Mouse (Mus musculus): Measurements from ENCODE around the gene Zfp956. TPM values are rescaled to one million over a fixed set of nuclear protein-coding genes. Genes with fewer than 3 reads are reported as not detected.

Gene Zfp956
- total and polyA plus RNA-seq, 2 experiments: 3.2 to 4.7 TPM

- H3K36me3 ChIP-seq (ENCODE audit: control insufficient read depth, insufficient read depth, low read length): no peaks in the 10 kb centered on the region
- 56% methylated on average over 1 of the region's 1 CpGs for WGBS
- TF ChIP-seq CTCF (IDR thresholded peaks at IDR 0.05; ENCODE audit: low read depth, low read length) (no peak), POLR2A (IDR thresholded peaks at IDR 0.05; ENCODE audit: extremely low read depth, insufficient read depth, low read length) (no peak)
- no peak overlapping the region for H3K27ac ChIP-seq (replicated peaks; ENCODE audit: insufficient read depth, low read depth, low read length)
- H3K4me3 ChIP-seq (ENCODE audit: insufficient read depth, low read depth, low read length): no peak overlapping the region
- no peak for DNase-seq (ENCODE audit: extremely low read depth, low read depth, low spot score)
- H3K79me2 ChIP-seq (ENCODE audit: control insufficient read depth, insufficient read depth, low read length): no peaks in the 10 kb centered on the region
- H3K4me1 ChIP-seq (ENCODE audit: control insufficient read depth, insufficient read depth, low read length): no peaks in the 10 kb centered on the region
- H3K9ac ChIP-seq (ENCODE audit: low read depth, low read length): no peak overlapping the region
- H3K27me3 ChIP-seq (ENCODE audit: control insufficient read depth, insufficient read depth, low read length): no peaks in the 10 kb centered on the region
Measured at GRCm38 (mm10) chr6:47911650-47912049, 41.5 kb upstream of the Zfp956 start.

GRCm38 (mm10) chr6:47912991-47913390 lies 40.2 kb upstream of the Zfp956 start:
- Histone ChIP-seq H3K36me3 (ENCODE audit: control insufficient read depth, insufficient read depth, low read length) (no peaks in the 10 kb centered on the region), H3K27ac (replicated peaks; ENCODE audit: insufficient read depth, low read depth, low read length) (no peak overlapping the region), H3K9ac (ENCODE audit: low read depth, low read length) (no peak overlapping the region), H3K4me1 (ENCODE audit: control insufficient read depth, insufficient read depth, low read length) (no peaks in the 10 kb centered on the region), H3K79me2 (ENCODE audit: control insufficient read depth, insufficient read depth, low read length) (no peaks in the 10 kb centered on the region), H3K27me3 (ENCODE audit: control insufficient read depth, insufficient read depth, low read length) (no peaks in the 10 kb centered on the region), H3K4me3 (ENCODE audit: insufficient read depth, low read depth, low read length) (no peak overlapping the region)
- DNase-seq (ENCODE audit: extremely low read depth, low read depth, low spot score): no peak
- WGBS: 60% methylated on average over 3 of the region's 3 CpGs
- no peak for TF ChIP-seq POLR2A (IDR thresholded peaks at IDR 0.05; ENCODE audit: extremely low read depth, insufficient read depth, low read length)
- no peak for TF ChIP-seq CTCF (IDR thresholded peaks at IDR 0.05; ENCODE audit: low read depth, low read length)

- no peak for DNase-seq (ENCODE audit: extremely low read depth, low read depth, low spot score)
- no peak overlapping the region for H3K27ac ChIP-seq (replicated peaks; ENCODE audit: insufficient read depth, low read depth, low read length)
Measured at GRCm38 (mm10) chr6:47917051-47917450, 36.1 kb upstream of the Zfp956 start.

GRCm38 (mm10) chr6:47918768-47919274 lies 34.4 kb upstream of the Zfp956 start:
- DNase-seq (ENCODE audit: extremely low read depth, low read depth, low spot score): no peak
- no peaks in the 10 kb centered on the region for H3K27me3 ChIP-seq (ENCODE audit: control insufficient read depth, insufficient read depth, low read length)
- peaks cover 9% of the 10 kb centered on the region; the same call in 1 of the 2 replicates for H3K79me2 ChIP-seq (ENCODE audit: control insufficient read depth, insufficient read depth, low read length)
- no peaks in the 10 kb centered on the region for H3K36me3 ChIP-seq (ENCODE audit: control insufficient read depth, insufficient read depth, low read length)
- peaks cover 7% of the 10 kb centered on the region for H3K4me1 ChIP-seq (ENCODE audit: control insufficient read depth, insufficient read depth, low read length)
- 94% methylated on average over 3 of the region's 3 CpGs for whole genome bisulfite sequencing
- H3K27ac ChIP-seq (replicated peaks; ENCODE audit: insufficient read depth, low read depth, low read length): no peak overlapping the region
- no peak for TF ChIP-seq POLR2A (IDR thresholded peaks at IDR 0.05; ENCODE audit: extremely low read depth, insufficient read depth, low read length)
- no peak for TF ChIP-seq CTCF (IDR thresholded peaks at IDR 0.05; ENCODE audit: low read depth, low read length)
- no peak overlapping the region for H3K9ac ChIP-seq (ENCODE audit: low read depth, low read length)
- H3K4me3 ChIP-seq (ENCODE audit: insufficient read depth, low read depth, low read length): no peak overlapping the region

More at GRCm38 (mm10) chr6:47917051-47917450, 36.1 kb upstream of the Zfp956 start:
- Histone ChIP-seq H3K4me1 (ENCODE audit: control insufficient read depth, insufficient read depth, low read length) (peaks cover 6% of the 10 kb centered on the region), H3K27me3 (ENCODE audit: control insufficient read depth, insufficient read depth, low read length) (no peaks in the 10 kb centered on the region), H3K4me3 (ENCODE audit: insufficient read depth, low read depth, low read length) (no peak overlapping the region), H3K9ac (ENCODE audit: low read depth, low read length) (no peak overlapping the region), H3K79me2 (ENCODE audit: control insufficient read depth, insufficient read depth, low read length) (peaks cover 6% of the 10 kb centered on the region; the same call in 1 of the 2 replicates), H3K36me3 (ENCODE audit: control insufficient read depth, insufficient read depth, low read length) (no peaks in the 10 kb centered on the region)
- 74% methylated on average over 5 of the region's 5 CpGs for WGBS
- TF ChIP-seq CTCF (IDR thresholded peaks at IDR 0.05; ENCODE audit: low read depth, low read length) (no peak), POLR2A (IDR thresholded peaks at IDR 0.05; ENCODE audit: extremely low read depth, insufficient read depth, low read length) (no peak)

GRCm38 (mm10) chr6:47919646-47920446 lies 33.3 kb upstream of the Zfp956 start:
- Histone ChIP-seq H3K4me1 (ENCODE audit: control insufficient read depth, insufficient read depth, low read length) (peaks cover 7% of the 10 kb centered on the region), H3K9ac (ENCODE audit: low read depth, low read length) (peak overlapping the region; percentile 42; the same call in 1 of the 2 replicates), H3K27me3 (ENCODE audit: control insufficient read depth, insufficient read depth, low read length) (no peaks in the 10 kb centered on the region), H3K79me2 (ENCODE audit: control insufficient read depth, insufficient read depth, low read length) (peaks cover 9% of the 10 kb centered on the region; the same call in 1 of the 2 replicates), H3K36me3 (ENCODE audit: control insufficient read depth, insufficient read depth, low read length) (no peaks in the 10 kb centered on the region), H3K4me3 (ENCODE audit: insufficient read depth, low read depth, low read length) (peak overlapping the region; percentile 31; the same call in 1 of the 2 replicates), H3K27ac (replicated peaks; ENCODE audit: insufficient read depth, low read depth, low read length) (no peak overlapping the region)
- TF ChIP-seq POLR2A (IDR thresholded peaks at IDR 0.05; ENCODE audit: extremely low read depth, insufficient read depth, low read length) (no peak), CTCF (IDR thresholded peaks at IDR 0.05; ENCODE audit: low read depth, low read length) (no peak)
- WGBS: 33% methylated on average over 11 of the region's 11 CpGs
- DNase-seq (ENCODE audit: extremely low read depth, low read depth, low spot score): no peak

Data from liver, adult 2 months (tissue).